Mouse (Mus musculus) ZHBTc4 (cell line): ENCODE data around the gene 2310057M21Rik.
"Not testable (repeated sequence)": the region's sequence is repeated elsewhere in the genome, so short reads cannot be mapped to it uniquely, and the experiment has no call there.

Experiments used
- DNase-seq: peaks from one replicate; pipeline ENCODE4 v3.0.0-alpha.2; 2011; ENCODE audit warnings: low read depth, low spot score

2310057M21Rik gene

DNA sequence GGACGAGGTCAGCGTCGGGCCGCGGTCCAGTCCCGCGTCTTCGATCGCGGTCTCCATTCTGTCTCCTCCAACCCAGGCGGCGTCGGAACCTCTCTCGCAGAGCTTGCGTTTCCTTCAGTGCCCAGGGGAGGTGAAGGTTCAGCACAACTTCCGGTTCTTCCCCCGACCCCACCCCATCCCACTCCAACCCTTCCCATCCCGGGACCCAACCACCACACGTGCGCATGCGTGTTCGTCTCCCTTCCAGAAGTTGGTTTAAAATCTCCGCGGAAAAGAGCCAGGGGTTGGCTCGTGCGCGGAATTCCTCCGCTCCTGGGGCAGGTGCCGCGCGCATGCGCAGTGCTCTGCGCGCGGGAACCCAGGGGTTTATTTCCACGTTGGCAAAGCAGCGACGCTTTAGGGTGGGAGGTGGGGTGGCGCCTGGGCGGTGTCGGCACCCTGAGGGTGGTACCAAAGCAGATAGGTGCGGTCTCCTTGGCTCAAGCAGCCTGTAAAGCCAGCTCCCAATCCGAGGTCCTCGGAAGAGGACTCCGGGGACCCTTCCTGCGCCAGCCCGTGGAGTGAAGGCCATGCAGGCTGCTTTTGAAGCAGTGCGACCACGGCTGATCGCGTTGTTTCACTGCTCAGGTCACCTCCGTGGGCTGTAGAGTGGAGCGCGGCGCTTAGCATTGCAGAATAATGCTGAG lies at the start of gene 2310057M21Rik:
2310057M21Rik (minus strand) TSS at position 145 of the 686 bp plus-strand sequence.
- peak; percentile 100 for DNase-seq

DNA sequence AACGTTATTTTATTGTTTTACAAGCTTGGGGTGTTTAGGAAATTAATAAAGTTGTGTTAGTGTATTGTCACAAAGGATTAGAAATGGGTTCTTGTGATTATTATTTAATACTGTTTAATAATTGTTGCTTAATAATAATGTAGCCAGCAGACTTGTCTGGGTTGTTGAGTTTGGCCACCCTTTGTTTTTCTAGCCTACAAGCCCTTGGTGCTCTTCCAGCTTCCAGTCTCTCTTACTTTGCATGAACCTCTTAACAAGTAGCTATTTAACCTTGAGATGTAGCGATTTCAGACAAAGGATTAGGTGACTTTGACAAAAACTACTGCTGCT lies 49.3 kb upstream of the 2310057M21Rik start:
- DNase-seq, result no peak

DNA sequence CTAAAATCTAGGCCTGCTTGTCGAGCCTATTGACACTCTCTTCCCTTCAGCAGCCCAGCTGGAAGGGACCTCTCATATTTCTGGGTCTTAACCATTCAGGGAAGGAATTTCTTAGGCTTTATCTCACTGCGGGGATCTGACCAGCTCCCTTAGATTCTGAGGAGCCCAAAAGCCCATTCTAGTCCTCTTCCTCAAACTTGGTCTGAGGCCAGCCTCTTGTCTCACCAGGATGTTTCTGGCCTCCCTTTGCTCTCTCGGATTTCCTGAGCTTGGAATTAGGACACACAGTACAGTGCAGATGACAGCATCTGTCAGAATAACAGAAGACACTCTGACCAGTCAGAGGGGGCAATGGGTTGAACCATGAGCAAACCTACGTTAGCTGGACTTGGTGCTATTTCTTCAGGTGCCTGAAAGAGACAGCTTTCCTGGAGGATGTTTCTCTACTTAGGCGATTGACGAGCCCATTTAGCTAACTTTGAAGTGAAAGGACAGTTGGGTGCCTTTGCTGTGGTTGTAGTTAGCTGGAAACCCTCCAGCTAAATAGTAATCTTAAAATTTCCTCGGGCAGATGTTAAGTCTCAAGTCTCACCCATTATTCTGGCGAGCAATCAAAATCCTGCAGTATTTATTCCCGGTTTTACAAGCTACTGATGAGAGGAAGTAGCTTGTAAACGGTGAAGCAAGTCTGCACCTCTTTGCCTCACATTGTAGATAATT lies 48.8 kb upstream of the 2310057M21Rik start:
- DNase-seq, result no peak

DNA sequence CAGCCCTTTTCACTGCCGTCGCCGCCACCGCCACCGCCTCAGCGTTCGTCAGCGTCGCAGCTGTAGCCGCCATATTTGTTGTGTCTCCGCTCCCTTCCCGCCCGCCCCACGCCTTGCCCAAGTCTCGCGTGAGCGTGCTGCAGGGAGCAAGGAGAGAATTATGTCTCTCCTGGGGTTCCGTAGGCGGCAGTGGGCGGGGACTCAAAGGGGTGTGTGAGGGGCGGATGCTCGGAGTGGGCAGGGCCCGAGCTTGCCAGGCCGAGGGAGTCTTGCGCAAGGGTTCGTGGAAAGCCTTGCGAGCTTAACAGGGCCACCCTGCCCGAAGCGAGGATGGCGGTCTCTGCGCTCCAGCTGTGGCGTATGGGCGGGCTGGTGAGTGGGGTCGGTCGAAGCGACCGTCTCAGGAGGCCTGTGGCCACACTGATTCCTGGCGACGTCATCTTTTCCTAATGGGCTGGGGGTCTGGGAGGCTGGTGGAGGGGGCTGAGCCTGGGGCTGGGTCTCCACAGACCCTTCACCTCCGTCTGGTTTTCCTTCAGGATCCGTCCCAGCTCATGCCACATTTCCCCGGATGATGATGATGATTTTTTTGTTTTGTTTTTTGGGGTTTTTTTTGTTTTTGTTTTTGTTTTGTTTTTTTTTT lies 48.0 kb upstream of the 2310057M21Rik start, which contains the start of the genes Ikzf5 and Acadsb:
Ikzf5 (minus strand) TSS at position 106 of the 643 bp plus-strand sequence.
Acadsb (plus strand) TSS at position 186 of the 643 bp plus-strand sequence.
- peak; percentile 99 for DNase-seq

DNA sequence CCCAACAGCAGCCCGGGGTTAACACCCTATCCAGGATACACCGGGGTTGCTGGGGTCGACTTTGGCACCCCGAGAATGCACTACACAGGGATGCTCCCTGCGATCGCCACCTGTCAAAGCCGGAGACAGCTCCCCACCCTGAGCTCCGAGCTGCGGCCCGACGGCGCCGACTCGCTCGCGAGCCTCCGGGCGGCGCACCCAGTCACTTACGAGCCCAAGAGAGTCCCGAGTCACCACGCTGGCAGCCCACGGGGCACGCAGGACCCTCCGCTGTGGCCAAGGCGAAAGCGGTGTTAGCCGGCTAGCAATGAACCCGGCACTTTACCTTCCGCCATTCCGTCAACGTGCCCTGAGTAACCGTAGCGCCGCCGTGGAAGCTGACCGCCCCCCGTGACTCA lies 47.4 kb upstream of the 2310057M21Rik start:
- DNase-seq, result no peak

DNA sequence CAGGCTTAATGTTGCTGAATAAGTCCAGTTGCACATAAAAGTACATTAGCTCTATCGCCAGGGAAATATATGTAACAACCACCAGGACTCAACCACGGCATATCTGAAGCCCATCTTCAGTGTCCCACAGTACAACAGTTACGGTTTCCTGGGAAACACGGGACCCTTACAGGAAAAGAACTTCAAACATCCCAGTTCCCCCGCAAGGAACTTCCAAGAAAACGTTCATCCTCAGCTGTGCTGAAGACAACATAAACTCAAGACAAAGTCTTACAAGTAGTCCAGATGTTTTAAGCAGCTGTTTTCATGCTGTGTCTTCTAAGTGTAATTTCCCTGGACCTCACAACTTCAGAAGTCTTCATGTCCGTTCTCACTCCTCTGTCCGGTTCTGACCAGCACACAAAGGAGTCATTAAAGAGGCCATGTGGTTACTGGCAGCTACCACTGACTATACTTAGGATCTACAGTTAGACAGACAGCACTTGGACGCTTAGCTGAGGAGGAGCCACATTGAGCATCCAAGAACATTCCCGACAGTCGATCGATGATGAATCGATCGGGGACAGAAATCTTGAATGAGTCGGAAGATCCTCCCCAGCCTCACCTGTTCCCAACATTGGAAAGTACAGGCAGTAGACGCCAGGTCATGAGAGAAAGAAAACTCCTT lies 46.9 kb upstream of the 2310057M21Rik start:
- peak; percentile 44 for DNase-seq

DNA sequence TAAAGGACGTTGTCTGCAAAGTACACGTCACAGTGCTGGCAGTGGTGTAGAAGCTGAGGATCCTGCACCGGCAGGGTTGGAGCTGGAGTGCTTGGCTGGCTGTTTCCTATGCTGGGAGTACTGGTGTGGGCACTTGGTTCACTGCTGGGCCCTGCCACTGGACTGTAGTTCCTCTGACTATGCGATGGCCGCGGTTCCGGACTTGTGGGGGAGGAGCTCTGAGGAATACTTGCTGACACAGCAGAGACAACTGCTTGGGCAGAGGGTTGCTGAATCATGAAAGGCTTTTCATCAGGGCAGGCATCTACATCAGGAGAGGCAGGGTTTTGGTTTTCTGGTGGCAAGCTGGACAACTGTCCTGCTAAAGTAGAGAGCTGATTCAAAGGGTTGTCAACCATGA lies 29.2 kb upstream of the 2310057M21Rik start:
- not testable (repeated sequence) for DNase-seq

DNA sequence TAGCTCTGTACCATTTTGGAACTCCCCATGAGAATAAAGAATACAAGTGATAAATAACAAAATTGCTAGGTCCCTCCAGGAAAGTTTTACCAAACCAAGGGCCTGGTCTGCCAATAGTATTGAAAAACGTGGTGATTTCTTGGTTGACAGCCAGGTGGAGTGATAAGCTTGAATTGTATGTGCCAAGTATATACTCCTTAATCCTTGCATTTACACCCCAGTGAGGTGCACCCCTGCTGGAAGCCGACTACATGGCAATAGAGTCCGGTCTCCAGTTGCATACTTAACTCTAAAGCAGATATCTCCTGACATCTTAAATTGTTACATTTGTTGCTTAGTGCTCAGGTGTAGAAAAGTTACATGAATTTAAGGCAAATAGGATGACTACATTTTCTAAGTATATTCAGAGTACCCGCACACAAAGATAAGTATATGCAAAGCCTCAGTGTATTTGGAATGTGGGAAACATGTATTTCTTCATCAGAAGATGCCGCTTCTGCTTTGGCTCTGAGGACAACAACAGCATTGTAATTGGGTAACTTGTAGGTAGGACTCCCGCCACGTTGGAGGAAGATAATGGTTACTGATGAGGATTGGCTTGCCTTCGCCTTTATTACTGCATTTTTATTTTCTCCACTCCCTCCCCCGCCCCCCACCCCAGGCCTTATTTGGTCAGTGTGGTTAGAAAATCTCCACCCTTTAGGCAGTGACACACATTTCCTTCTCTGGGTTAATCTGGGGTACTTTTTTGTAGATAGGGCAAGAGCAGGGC lies 9.5 kb upstream of the 2310057M21Rik start:
- no peak for DNase-seq

DNA sequence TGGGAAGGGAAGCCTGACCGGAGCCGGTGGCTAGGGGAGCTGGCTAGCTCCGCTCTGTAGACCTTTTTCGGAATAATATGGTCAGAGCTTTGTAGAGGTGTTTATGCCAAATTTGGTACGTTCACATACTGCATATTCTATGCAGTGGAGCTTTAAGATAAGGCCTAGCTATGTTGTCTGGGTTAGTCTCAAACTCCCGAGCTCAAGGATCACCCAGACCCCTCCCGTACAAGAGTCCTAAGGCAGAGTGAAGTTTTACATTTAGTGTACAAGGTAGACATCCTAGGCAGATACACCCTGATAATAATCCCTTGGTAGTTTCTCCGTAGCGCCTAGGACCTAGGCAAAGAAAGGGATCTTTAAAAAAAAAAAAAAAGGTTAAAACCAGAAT lies 8.9 kb upstream of the 2310057M21Rik start:
- DNase-seq, result no peak

DNA sequence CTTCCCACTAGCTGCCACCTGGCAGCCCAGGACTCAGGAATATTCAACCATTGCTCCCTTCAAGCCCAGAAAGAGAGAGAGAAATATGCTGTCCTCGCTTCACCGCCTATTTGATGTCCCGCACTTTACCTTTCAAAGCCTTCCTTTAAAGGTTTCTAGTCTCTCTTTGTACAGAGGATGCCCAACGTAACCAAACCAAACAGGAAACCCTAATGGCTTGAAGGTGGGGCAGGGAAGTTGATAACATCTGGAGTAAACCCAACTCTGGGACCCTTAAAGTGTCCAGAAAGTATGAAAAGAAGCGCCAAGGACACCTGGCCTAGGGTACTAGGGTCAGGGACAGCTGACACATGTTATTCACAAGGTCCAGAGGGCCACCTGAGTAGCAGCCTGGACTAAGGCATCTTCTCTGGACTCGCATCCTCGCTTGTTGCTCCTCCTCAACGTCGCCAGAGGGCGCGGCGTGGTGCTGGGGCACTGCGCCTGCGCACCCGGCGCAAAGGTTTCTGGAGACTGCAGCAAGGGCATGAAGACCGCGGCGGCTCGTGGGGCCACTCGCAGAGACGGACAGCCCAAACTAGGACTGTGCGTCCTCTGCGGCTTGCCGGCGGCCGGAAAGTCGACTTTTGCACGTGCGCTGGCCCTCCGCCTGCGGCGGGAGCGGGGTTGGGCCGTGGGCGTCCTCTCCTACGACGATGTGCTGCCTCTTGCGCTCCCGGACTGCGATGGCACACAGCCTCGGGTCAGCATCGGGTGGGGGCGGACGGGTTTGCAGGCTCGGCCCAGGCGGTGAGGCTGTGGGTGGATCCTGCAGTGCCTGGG lies 8.3 kb upstream of the 2310057M21Rik start, which contains the start of gene Pstk:
Pstk (plus strand) TSS at position 494 of the 822 bp plus-strand sequence.
- peak; percentile 95 for DNase-seq

DNA sequence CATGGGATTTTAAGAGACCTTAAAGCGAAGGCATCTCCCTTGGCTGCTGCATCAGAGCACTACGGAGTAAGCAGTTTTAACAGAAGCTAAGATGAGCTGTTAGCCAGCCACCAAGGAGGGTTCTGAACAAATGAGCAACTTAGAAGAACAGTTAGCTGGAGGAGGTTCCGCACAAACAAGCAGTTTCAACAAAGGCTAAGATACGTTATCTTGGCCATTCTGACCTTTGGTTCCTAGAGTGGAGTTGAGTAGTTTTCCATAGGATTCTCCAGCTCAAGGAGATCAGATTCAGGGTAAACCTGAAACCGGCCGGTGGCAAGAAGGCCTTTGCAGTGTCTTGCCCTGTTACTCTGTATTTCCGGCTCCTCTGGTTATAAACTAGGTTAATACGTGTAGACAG lies 1.6 kb upstream of the 2310057M21Rik start:
- DNase-seq, result no peak

DNA sequence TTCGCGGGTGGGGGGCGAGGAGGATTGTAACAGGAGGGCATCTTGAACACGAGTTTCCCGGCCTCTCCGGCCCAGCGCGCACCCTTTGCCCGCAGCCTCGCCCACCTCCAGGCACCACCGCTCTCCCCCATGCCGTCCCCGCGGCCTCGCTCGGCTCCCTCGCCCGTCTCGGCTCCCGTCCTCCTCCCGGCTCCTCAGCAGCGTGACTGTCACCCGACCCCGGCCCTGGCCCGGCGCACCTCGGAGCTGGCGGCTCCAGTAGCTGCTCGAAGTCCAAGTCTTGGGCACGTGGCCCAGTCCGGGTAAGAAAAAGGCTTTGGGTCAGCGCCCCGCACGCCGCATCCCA lies 317 bp downstream of the 2310057M21Rik start:
- no peak for DNase-seq

DNA sequence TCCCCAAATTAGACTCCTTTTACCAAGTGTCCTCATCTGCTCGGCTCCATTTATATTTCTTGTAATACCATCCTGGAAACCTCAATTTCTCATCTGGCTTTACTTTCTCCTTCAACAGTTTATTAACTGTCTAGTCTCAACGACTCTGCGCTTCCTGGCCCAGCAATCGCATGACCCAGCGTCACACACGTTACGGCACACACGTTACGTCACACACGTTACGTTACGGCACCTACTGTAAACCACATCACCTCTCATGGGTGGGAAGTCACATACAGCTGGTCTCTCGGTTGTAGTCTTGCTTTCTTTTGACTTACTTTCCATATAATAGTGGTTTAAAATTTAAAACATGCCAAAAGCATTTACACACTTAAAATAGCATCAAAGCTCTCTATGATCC lies 6.5 kb downstream of the 2310057M21Rik start:
- DNase-seq, result no peak

DNA sequence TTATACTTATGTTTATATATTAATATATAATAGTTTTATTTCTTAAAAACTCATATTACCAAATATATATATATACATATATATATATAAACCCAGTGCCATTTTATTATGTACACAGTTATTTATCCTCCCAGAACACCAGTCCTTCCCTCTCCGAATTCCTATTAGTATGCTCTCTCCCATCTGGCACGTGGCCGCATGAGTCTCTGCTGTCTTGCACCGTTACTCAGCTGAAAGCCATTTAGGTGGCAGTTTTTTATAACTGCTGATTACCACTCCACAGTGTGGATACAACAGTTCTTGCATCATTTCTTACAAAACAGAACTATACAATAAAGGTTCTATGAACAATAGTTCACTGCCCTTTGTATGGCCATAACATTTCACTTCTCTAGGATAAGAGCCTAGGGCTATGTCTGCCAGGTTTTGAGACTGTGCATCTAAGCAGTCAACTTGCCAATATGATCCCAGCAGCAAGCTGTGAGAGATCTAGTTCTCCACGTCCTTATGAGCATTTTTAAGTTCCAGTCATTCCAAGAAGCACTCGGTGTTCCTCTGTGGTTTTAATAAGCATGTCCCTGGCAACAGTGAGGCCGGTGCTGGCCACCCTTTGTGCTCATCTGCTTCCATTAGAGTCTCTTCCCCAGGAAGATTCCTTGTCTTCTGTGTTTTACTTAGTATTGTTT lies 16.6 kb downstream of the 2310057M21Rik start:
- DNase-seq, result no peak

DNA sequence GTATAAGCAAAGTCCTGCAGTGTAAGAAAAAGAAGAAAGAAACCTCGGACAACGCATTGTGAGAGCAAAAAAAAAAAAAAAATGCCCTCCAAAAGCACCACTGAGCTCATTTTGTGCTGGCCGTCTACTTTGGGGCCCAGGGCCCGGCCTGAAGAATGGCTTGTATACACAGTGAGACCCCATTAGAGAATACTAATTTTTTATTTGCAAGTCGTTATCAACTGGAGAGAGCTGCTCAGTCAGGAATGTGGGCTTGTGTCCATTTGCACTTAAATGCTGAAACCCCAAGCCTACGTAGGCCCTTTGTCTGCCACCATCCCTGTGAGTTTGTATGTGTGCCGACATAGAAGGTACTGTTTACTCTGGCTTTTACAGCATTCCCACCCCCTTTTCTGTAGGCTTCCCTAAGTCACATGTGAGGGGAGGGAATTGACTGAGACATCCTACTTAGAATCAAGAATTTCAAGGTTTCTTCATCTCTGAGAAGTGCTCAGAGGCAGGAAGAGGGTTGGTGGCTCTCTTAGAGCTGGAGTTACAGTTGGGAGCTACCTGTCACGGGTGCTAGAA lies 25.0 kb downstream of the 2310057M21Rik start:
- DNase-seq, result peak; percentile 28

DNA sequence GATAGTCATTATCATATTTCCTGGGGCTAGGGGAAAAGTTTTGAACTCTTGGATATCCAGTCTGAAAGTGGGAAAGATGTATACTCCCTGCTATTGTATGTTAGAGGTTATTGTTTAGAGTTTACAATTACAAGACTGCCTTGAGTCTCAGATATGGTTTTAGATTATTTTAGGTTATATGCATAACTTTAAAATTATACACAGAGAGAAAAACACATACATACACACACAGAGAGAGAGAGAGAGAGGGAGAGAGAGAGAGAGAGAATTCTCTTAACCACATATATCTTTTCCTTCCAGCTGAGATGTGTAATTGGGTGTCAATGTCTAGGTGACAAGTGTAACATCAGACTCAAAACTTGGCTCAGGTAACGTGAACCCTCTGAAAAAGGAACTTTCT lies 29.0 kb downstream of the 2310057M21Rik start, which contains the start of gene Fam24a:
Fam24a (plus strand) TSS at position 301 of the 400 bp plus-strand sequence.
- no peak for DNase-seq

DNA sequence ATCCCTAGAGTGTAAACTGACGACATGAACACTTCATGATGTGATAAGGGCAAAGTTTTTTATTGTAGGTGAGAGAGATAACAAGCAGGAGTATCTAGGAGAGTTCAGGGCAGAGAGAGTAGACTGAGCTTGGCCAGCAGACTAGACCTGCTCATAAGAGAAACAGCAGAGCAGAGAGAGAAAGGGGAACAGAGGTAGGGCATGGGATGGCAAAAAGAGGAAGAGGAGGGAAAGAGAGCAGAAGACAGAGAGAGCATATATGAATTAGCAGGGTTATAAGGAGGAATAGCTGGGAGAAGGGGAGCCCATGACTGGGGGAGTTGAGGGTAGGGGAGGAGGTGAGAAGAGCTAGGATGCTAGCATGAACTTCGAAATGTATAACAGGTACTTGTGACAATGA lies 30.9 kb downstream of the 2310057M21Rik start:
- DNase-seq, result no peak

DNA sequence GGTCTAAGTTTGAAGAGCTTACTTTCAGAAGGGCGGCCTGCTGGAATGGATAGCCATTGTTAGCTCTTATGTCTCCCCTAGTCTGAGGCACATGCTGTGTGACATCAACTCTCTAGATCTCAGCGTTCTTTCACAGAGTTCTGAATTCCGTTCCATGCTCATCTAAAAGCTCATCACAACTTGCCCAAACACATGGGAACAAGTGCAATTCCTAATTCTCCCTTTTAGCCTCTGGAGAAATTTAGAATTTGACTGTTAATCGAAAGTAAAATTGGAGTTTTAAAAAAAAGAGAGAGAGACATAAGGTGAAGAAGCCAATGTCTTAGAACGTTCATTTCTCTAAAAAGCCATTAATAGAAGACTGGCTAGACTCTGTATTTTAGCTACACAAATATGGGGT lies 33.1 kb downstream of the 2310057M21Rik start, which contains the start of gene Fam24b:
Fam24b (minus strand) TSS at position 101 of the 400 bp plus-strand sequence.
- DNase-seq, result no peak

DNA sequence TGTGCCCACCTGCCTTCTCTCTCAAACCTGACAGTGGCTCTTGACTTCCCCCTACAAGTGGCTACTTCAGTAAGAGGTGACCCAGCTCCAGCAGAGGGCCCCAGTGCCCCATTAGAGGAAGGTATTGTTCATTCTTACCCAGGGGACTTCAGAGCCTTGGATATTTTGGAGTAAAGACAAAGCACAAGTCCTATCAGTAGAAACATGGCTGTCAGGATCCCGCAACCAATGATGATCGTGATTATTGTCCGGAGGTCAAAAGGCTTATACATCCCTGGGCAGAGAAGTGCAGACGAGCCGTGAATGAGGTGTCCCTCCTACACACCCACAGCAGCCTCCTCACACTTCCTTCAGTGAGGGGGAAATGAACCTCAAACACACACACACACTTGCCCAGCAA lies 35.5 kb downstream of the 2310057M21Rik start:
- DNase-seq, result no peak
